Mouse (Mus musculus) lung, postnatal 4 days (tissue): ENCODE data around the gene Fam173a.
A peak's percentile ranks its signal among the peaks of the same experiment; 100 is the strongest.
"Not testable (repeated sequence)": the region's sequence is repeated elsewhere in the genome, so short reads cannot be mapped to it uniquely, and the experiment has no call there.

Experiments used
- DNase-seq, 2 experiments: peaks; one replicate each; pipeline ENCODE4 v3.0.0; 2021

Gene Fam173a

GRCm38 (mm10) chr17:25756378-25757242 lies 36.1 kb downstream of the Fam173a start:
- peak in 1 of 2 experiments; percentile 65 for DNase-seq

GRCm38 (mm10) chr17:25755627-25756377 lies 36.9 kb downstream of the Fam173a start:
- peak in 1 of 2 experiments; percentile 49 for DNase-seq

GRCm38 (mm10) chr17:25755086-25755485 lies 37.6 kb downstream of the Fam173a start:
- DNase-seq: no peak

GRCm38 (mm10) chr17:25754241-25754640 lies 38.5 kb downstream of the Fam173a start, which contains the start of gene Msln:
Msln (minus strand) TSS chr17:25754378.
- DNase-seq: no peak

GRCm38 (mm10) chr17:25751446-25751845 lies 41.3 kb downstream of the Fam173a start:
- DNase-seq: peak; percentile 77 to 80

GRCm38 (mm10) chr17:25749314-25749713 lies 43.4 kb downstream of the Fam173a start:
- peak in 1 of 2 experiments; percentile 55 for DNase-seq

GRCm38 (mm10) chr17:25748238-25748637 lies 44.5 kb downstream of the Fam173a start:
- DNase-seq: no peak

- no peak for DNase-seq
Measured at GRCm38 (mm10) chr17:25744311-25744710, 48.4 kb downstream of the Fam173a start.

GRCm38 (mm10) chr17:25743831-25744230 lies 48.9 kb downstream of the Fam173a start:
- no peak for DNase-seq

- DNase-seq: not testable (repeated sequence)
Measured at GRCm38 (mm10) chr17:25741471-25741870, 51.2 kb downstream of the Fam173a start.
